Mouse (Mus musculus): ENCODE results near the gene Xirp1. TPM values are rescaled to one million over a fixed set of nuclear protein-coding genes. Genes with fewer than 3 reads are reported as not detected.

The Xirp1 gene
- polyA plus RNA-seq, 1 experiment from 2014 or later = 2.6 TPM

- no peak for ATAC-seq (ENCODE audit: insufficient number of reproducible peaks, low FRiP score, low TSS enrichment, low read depth)
- no peak overlapping the region for H3K4me2 ChIP-seq (replicated peaks)
- peaks cover 10% of the 10 kb centered on the region for H3K36me3 ChIP-seq
- H3K9me3 ChIP-seq (replicated peaks) = no peaks in the 10 kb centered on the region
- H3K4me3 ChIP-seq (replicated peaks) = no peak overlapping the region
- no peaks in the 10 kb centered on the region for H3K27me3 ChIP-seq
- H3K9ac ChIP-seq = no peak overlapping the region
- WGBS = 48% methylated on average over 9 of the region's 9 CpGs
- no peak overlapping the region for H3K27ac ChIP-seq (replicated peaks)
- peaks cover 62% of the 10 kb centered on the region for H3K4me1 ChIP-seq
These were observed 45.1 kb downstream of the Xirp1 start for GRCm38 (mm10) chr9:119978151-119978810.

- Histone ChIP-seq H3K4me3 (replicated peaks) (no peak overlapping the region), H3K9me3 (replicated peaks) (no peaks in the 10 kb centered on the region), H3K36me3 (peaks cover 16% of the 10 kb centered on the region), H3K4me2 (replicated peaks) (no peak overlapping the region), H3K27ac (replicated peaks) (no peak overlapping the region), H3K9ac (no peak overlapping the region), H3K27me3 (no peaks in the 10 kb centered on the region), H3K4me1 (peaks cover 55% of the 10 kb centered on the region)
- ATAC-seq (ENCODE audit: insufficient number of reproducible peaks, low FRiP score, low TSS enrichment, low read depth) = no peak
- 45% methylated on average over 5 of the region's 5 CpGs for WGBS
These were observed 45.8 kb downstream of the Xirp1 start for GRCm38 (mm10) chr9:119977557-119978060.

- Histone ChIP-seq H3K36me3 (peaks cover 23% of the 10 kb centered on the region), H3K27ac (replicated peaks) (no peak overlapping the region), H3K4me3 (replicated peaks) (no peak overlapping the region), H3K27me3 (no peaks in the 10 kb centered on the region), H3K4me1 (peaks cover 48% of the 10 kb centered on the region), H3K9ac (no peak overlapping the region), H3K9me3 (replicated peaks) (no peaks in the 10 kb centered on the region), H3K4me2 (replicated peaks) (0 out of 2 replicates have a peak overlapping the region, but pooled peaks have one; percentile 1)
- 43% methylated on average over 17 of the region's 17 CpGs for WGBS
- ATAC-seq (ENCODE audit: insufficient number of reproducible peaks, low FRiP score, low TSS enrichment, low read depth) = no peak
These were observed 46.5 kb downstream of the Xirp1 start for GRCm38 (mm10) chr9:119976704-119977556.

- Histone ChIP-seq H3K4me3 (replicated peaks) (no peak overlapping the region), H3K36me3 (peaks cover 24% of the 10 kb centered on the region), H3K27ac (replicated peaks) (no peak overlapping the region), H3K9ac (no peak overlapping the region), H3K4me1 (peaks cover 46% of the 10 kb centered on the region), H3K9me3 (replicated peaks) (no peaks in the 10 kb centered on the region), H3K4me2 (replicated peaks) (no peak overlapping the region), H3K27me3 (no peaks in the 10 kb centered on the region)
- no peak for ATAC-seq (ENCODE audit: insufficient number of reproducible peaks, low FRiP score, low TSS enrichment, low read depth)
- 91% methylated on average over 4 of the region's 4 CpGs for WGBS
These were observed 48.1 kb downstream of the Xirp1 start for GRCm38 (mm10) chr9:119975286-119975685.

DNA sequence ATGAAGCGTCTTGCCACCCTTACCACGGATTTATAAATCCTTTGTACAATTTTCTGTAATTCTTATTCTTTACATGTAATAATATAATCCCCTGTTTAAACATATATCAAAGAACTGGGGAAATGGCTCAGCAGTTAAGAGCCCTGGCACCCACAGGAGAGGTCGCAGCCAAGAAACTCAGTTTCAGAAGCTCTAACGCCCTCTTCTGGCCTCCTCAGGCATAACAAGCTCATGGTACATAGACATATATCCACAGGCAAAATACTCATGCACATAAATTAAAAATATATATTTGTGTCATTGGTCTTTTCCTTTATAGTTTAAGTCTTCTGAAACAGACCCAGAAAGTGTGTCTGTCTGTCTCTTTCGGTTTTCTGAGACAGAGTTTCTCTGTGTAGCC is 48.8 kb downstream of the Xirp1 start:
- WGBS = 80% methylated on average over 5 of the region's 5 CpGs
- no peak for ATAC-seq (ENCODE audit: insufficient number of reproducible peaks, low FRiP score, low TSS enrichment, low read depth)
- no peaks in the 10 kb centered on the region for H3K27me3 ChIP-seq
- no peak overlapping the region for H3K4me2 ChIP-seq (replicated peaks)
- H3K9me3 ChIP-seq (replicated peaks) = no peaks in the 10 kb centered on the region
- peaks cover 45% of the 10 kb centered on the region for H3K4me1 ChIP-seq
- no peak overlapping the region for H3K4me3 ChIP-seq (replicated peaks)
- no peak overlapping the region for H3K27ac ChIP-seq (replicated peaks)
- peaks cover 24% of the 10 kb centered on the region for H3K36me3 ChIP-seq
- no peak overlapping the region for H3K9ac ChIP-seq

- H3K27ac ChIP-seq (replicated peaks) = no peak overlapping the region
- H3K4me1 ChIP-seq = peaks cover 40% of the 10 kb centered on the region
- H3K9ac ChIP-seq = no peak overlapping the region
These were observed 49.4 kb downstream of the Xirp1 start for GRCm38 (mm10) chr9:119973869-119974520.

GRCm38 (mm10) chr9:119973281-119973680 is 50.1 kb downstream of the Xirp1 start:
- no peaks in the 10 kb centered on the region for H3K9me3 ChIP-seq (replicated peaks)
- H3K4me1 ChIP-seq = peaks cover 34% of the 10 kb centered on the region
- 91% methylated on average over 23 of the region's 23 CpGs for WGBS
- no peak overlapping the region for H3K4me2 ChIP-seq (replicated peaks)
- peaks cover 24% of the 10 kb centered on the region for H3K36me3 ChIP-seq
- H3K9ac ChIP-seq = no peak overlapping the region
- ATAC-seq (ENCODE audit: insufficient number of reproducible peaks, low FRiP score, low TSS enrichment, low read depth) = no peak
- H3K27me3 ChIP-seq = no peaks in the 10 kb centered on the region
- H3K4me3 ChIP-seq (replicated peaks) = no peak overlapping the region
- no peak overlapping the region for H3K27ac ChIP-seq (replicated peaks)

More at GRCm38 (mm10) chr9:119973869-119974520, 49.4 kb downstream of the Xirp1 start:
- no peaks in the 10 kb centered on the region for H3K9me3 ChIP-seq (replicated peaks)
- H3K4me2 ChIP-seq (replicated peaks) = no peak overlapping the region
- peaks cover 24% of the 10 kb centered on the region for H3K36me3 ChIP-seq
- 90% methylated on average over 27 of the region's 27 CpGs for WGBS
- no peak overlapping the region for H3K4me3 ChIP-seq (replicated peaks)
- ATAC-seq (ENCODE audit: insufficient number of reproducible peaks, low FRiP score, low TSS enrichment, low read depth) = no peak
- H3K27me3 ChIP-seq = no peaks in the 10 kb centered on the region

DNA sequence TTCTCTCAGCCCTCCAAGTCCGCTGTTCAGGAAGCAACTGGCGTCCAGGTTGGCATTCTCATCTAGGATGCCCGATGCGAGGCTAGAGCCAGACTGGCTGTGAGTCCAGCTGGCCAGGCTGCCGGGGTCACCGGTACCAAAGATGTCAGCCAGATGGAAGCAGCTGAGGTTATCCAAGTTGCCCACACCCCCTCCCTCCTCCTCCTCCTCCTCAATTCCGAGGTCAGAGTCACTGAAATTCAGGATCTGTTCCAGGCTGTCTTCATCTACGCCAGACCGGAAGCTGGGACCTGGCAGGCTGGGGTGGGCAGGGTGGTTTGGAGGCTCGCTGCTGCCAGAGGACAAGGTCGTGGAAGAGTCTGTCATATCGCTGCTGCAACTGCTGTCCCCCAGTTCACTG is 50.8 kb downstream of the Xirp1 start:
- no peaks in the 10 kb centered on the region for H3K27me3 ChIP-seq
- H3K4me2 ChIP-seq (replicated peaks) = no peak overlapping the region
- H3K9ac ChIP-seq = no peak overlapping the region
- H3K4me1 ChIP-seq = peaks cover 27% of the 10 kb centered on the region
- H3K36me3 ChIP-seq = peaks cover 24% of the 10 kb centered on the region
- WGBS = 88% methylated on average over 12 of the region's 12 CpGs
- H3K4me3 ChIP-seq (replicated peaks) = no peak overlapping the region
- ATAC-seq (ENCODE audit: insufficient number of reproducible peaks, low FRiP score, low TSS enrichment, low read depth) = no peak
- H3K9me3 ChIP-seq (replicated peaks) = no peaks in the 10 kb centered on the region
- H3K27ac ChIP-seq (replicated peaks) = no peak overlapping the region

DNA sequence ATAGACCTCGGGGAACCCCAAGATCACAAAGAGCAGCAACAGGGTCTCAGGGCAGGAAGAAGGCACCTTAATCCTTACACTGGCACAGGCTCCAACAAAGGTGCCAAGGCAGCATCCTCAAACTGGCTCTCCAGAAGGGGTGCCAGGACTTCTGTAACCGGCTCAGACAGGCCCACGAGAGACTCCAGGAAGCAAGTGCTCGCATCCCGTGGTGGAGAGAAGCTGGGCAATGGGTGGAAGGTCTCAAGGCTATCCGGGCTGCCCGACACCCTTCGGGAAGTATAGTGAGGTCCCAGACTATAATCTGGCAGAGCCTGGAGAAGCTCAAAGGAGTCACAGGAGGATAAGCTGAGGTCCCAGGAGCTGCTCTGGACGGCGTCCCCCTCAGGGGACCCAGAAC is 51.2 kb downstream of the Xirp1 start:
- Histone ChIP-seq H3K36me3 (peaks cover 24% of the 10 kb centered on the region), H3K4me2 (replicated peaks) (no peak overlapping the region), H3K9me3 (replicated peaks) (no peaks in the 10 kb centered on the region), H3K9ac (no peak overlapping the region), H3K27ac (replicated peaks) (no peak overlapping the region), H3K27me3 (no peaks in the 10 kb centered on the region), H3K4me1 (peaks cover 23% of the 10 kb centered on the region), H3K4me3 (replicated peaks) (no peak overlapping the region)
- no peak for ATAC-seq (ENCODE audit: insufficient number of reproducible peaks, low FRiP score, low TSS enrichment, low read depth)
- 97% methylated on average over 10 of the region's 10 CpGs for WGBS

DNA sequence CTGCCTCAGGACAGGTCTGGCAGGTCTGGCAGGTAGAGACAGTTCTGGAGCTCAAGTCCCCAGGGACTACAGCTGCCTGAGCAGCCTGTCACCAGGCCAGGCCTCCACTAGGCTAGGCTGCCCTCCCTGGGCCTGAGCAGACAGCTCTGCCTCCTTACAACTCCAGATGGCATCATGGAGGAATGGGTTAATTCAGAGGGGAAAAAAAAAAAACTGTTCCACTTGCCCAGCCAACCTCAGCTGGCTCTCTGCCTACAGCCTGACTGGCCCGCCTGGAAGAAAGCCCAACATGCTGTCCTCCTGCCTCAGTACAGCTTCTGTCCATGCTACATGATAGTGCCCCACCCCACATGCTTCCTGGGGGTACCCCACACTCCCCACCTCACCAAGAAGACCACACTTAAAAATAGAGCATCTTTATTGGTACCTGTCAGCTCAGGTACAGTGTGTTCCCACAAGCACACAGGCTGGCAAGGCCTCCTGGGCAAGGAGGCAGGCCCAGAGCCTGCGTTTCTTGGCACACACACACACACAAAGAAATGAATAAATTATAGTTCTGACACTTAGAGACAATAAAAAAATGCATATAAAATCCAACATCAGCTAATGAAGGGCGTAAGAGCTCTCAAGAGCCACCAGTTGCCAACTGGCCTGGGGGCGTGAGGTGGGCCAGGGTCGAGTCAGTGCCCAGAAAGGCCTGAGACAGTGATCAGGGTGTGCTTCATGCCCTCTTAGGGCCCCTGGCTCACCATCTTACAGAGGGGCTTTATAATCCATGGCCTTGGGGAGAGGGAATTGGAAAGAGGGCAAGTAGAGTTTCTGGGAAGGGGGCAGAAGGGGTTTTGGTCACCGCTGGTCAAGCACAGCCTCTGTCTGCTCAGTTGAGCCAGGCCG is 52.4 kb downstream of the Xirp1 start:
- 63% methylated on average over 7 of the region's 7 CpGs for whole genome bisulfite sequencing
- H3K9me3 ChIP-seq (replicated peaks) = no peaks in the 10 kb centered on the region
- H3K4me1 ChIP-seq = peaks cover 16% of the 10 kb centered on the region
- H3K27me3 ChIP-seq = no peaks in the 10 kb centered on the region
- ATAC-seq (ENCODE audit: insufficient number of reproducible peaks, low FRiP score, low TSS enrichment, low read depth) = no peak
- no peak overlapping the region for H3K9ac ChIP-seq
- peak overlapping the region; percentile 66 for H3K27ac ChIP-seq (replicated peaks)
- peaks cover 24% of the 10 kb centered on the region for H3K36me3 ChIP-seq
- H3K4me2 ChIP-seq (replicated peaks) = no peak overlapping the region
- no peak overlapping the region for H3K4me3 ChIP-seq (replicated peaks)

Data from embryonic facial prominence, embryonic 15.5 days (tissue).